ENCODE assay signal across 7 mouse cellular contexts in genomic region chr2:168544102-168544501, GRCm38 (mm10). TPM values are rescaled to one million over a fixed set of nuclear protein-coding genes. Genes with fewer than 3 reads are reported as not detected.
DNase-seq lines count a peak whose midpoint lies in the region; ATAC-seq and TF ChIP-seq lines count a peak whose summit lies in the region.

No protein-coding gene starts in this region.

- no peaks in the 10 kb centered on the region for H3K27me3 ChIP-seq in Patski
- no peaks in the 10 kb centered on the region for H3K27me3 ChIP-seq in kidney, postnatal 0 days (ENCODE audit: insufficient read depth, low read length)
- H3K27me3 ChIP-seq in lung, embryonic 15.5 days, result no peaks in the 10 kb centered on the region

- H3K9me3 ChIP-seq in kidney, postnatal 0 days (replicated peaks; ENCODE audit: low read length), result no peaks in the 10 kb centered on the region
- no peaks in the 10 kb centered on the region for H3K9me3 ChIP-seq in lung, embryonic 15.5 days

- no peak overlapping the region for H3K4me2 ChIP-seq in kidney, postnatal 0 days (ENCODE audit: low read length)
- H3K4me2 ChIP-seq in lung, embryonic 15.5 days, result 0 out of 2 replicates have a peak overlapping the region, but pooled peaks have one; percentile 14

- no peaks in the 10 kb centered on the region for H3K36me3 ChIP-seq in kidney, postnatal 0 days (ENCODE audit: insufficient read depth, low read length)
- no peaks in the 10 kb centered on the region for H3K36me3 ChIP-seq in lung, embryonic 15.5 days

- CTCF ChIA-PET in Patski (lab: Charles Lee), result interaction anchor here (1.3 to 1.7 kb wide), 2 partner anchors 10 to 17 kb away, joined by 3 read pairs; no protein-coding TSS in a partner anchor

- 11% methylated on average over 13 of the region's 13 CpGs for WGBS in kidney, postnatal 0 days
- 11% methylated on average over 13 of the region's 13 CpGs for WGBS in lung, embryonic 15.5 days

- no peak overlapping the region for H3K9ac ChIP-seq in kidney, postnatal 0 days (ENCODE audit: low read depth, low read length)
- no peak overlapping the region for H3K9ac ChIP-seq in lung, embryonic 15.5 days

- no peak overlapping the region for H3K27ac ChIP-seq in kidney, postnatal 0 days
- H3K27ac ChIP-seq in lung, embryonic 15.5 days, result peak overlapping the region; percentile 22; the same call in 1 of the 2 replicates

- H3K4me3 ChIP-seq in kidney, postnatal 0 days (replicated peaks; ENCODE audit: low read depth, low read length), result no peak overlapping the region
- H3K4me3 ChIP-seq in lung, embryonic 15.5 days, result no peak overlapping the region

- TF ChIP-seq CTCF in Patski (IDR thresholded peaks at IDR 0.05), result no peak
- TF ChIP-seq CTCF in kidney, postnatal 0 days (IDR thresholded peaks at IDR 0.05; ENCODE audit: low read depth), result no peak

- in situ Hi-C loops in Patski (cut with MboI; ENCODE audit: low pct_unique_long_range_greater_than_20kb), result no loop called here

- H3K4me1 ChIP-seq in kidney, postnatal 0 days (replicated peaks; ENCODE audit: insufficient read depth, low read length), result peaks cover 14% of the 10 kb centered on the region
- peaks cover 37% of the 10 kb centered on the region for H3K4me1 ChIP-seq in lung, embryonic 15.5 days

- ATAC-seq in Patski, result peak; percentile 44
- peak; percentile 60; the same call in 1 of the 2 replicates for ATAC-seq in kidney, postnatal 0 days (replicated peaks; ENCODE audit: low FRiP score, low read depth)
- peak; percentile 66; the same call in 1 of the 2 replicates for ATAC-seq in lung, embryonic 15.5 days (ENCODE audit: borderline replicate concordance, extremely low read depth, low FRiP score, low TSS enrichment)
- no peak for ATAC-seq in granulocyte monocyte progenitor cell, adult 5-6 weeks (replicated peaks; ENCODE audit: poor library complexity, severe bottlenecking)

- POLR2A ChIA-PET in Patski (lab: Charles Lee), result interaction anchor here (1.3 kb wide), 1 partner anchor 11 kb away, joined by 4 read pairs; no protein-coding TSS in a partner anchor

- DNase-seq in 416B (ENCODE audit: low read depth) (peak; percentile 76), Patski (ENCODE audit: low read depth, low spot score) (peak; percentile 64)
- DNase-seq in gastrocnemius, adult 8-10 months (ENCODE audit: low spot score in 2 of 2), result peak; percentile 48
- peak; percentile 92 for DNase-seq in kidney, postnatal 0 days (ENCODE audit: low spot score)
- DNase-seq in telencephalon, adult 2 months (ENCODE audit: low read depth, low spot score), result peak; percentile 60

RNA-seq across cellular contexts. Expression of gene Nfatc2, which starts 57.4 kb away (rescaled TPM):
- 0.03 TPM for polyA plus RNA-seq in Patski (2021)
- total RNA-seq in gastrocnemius, adult 8-10 months (2022), result 10 to 100 TPM in 3 of 4 experiments, 1 to 10 TPM in 1; 7.8 to 13.6 (median 10.3) TPM
- polyA plus RNA-seq in kidney, postnatal 0 days (2015; fragmentation: Nextera tagmentation; extraction: Ambion mirVana), result 2.0 TPM in 2 replicates
- 1.2 and 1.8 TPM in 2 replicates for polyA plus RNA-seq in lung, embryonic 15.5 days (2015; fragmentation: Nextera tagmentation; extraction: Ambion mirVana)
- 1.7 and 2.2 TPM in 2 replicates for total RNA-seq in granulocyte monocyte progenitor cell, adult 5-6 weeks (2014; fragmentation: Nextera tagmentation)
- total RNA-seq in granulocyte monocyte progenitor cell, adult 5-6 weeks (2017), result 0.17 and 0.46 TPM in 2 replicates
